Mouse (Mus musculus) forebrain, embryonic 11.5 days (tissue): ENCODE results near the gene Vax2. TPM values are rescaled to one million over a fixed set of nuclear protein-coding genes. Genes with fewer than 3 reads are reported as not detected.
A peak's percentile ranks its signal among the peaks of the same experiment; 100 is the strongest.

Experiments
- ATAC-seq: fragments of 200-750 bp; cut with Nextera tagmentation; replicated peaks from 2 replicates; pipeline ENCODE4 v1.8.0; 2017; ENCODE audit warnings: moderate TSS enrichment; ENCODE audit not compliant: low FRiP score
- DNase-seq: peaks from one replicate; pipeline ENCODE4 v3.0.0-alpha.2; 2017; ENCODE audit warnings: low spot score
- H3K27ac ChIP-seq: fragments of 300-500 bp; sonication (generic); 2 replicates; pipeline ENCODE4 v1.5.1; 2014; ENCODE audit warnings: low read depth, low read length
- H3K27me3 ChIP-seq: fragments of 300-500 bp; sonication (generic); 2 replicates; pipeline ENCODE4 v1.6.1; 2014; ENCODE audit warnings: mild to moderate bottlenecking, low read length, mixed read lengths; ENCODE audit not compliant: control insufficient read depth, insufficient read depth
- H3K36me3 ChIP-seq: fragments of 300-500 bp; sonication (generic); 2 replicates; pipeline ENCODE4 v1.6.1; 2014; ENCODE audit warnings: mild to moderate bottlenecking, low read length, moderate library complexity, mixed read lengths; ENCODE audit not compliant: control insufficient read depth, insufficient read depth
- H3K4me1 ChIP-seq: fragments of 300-500 bp; sonication (generic); replicated peaks from 2 replicates; pipeline ENCODE4 v1.6.1; 2014; ENCODE audit warnings: low read length, mixed read lengths; ENCODE audit not compliant: control insufficient read depth, insufficient read depth
- H3K4me2 ChIP-seq: fragments of 300-500 bp; sonication (generic); 2 replicates; pipeline ENCODE4 v1.6.1; 2014; ENCODE audit warnings: low read depth, mild to moderate bottlenecking, low read length, moderate library complexity, mixed read lengths; ENCODE audit not compliant: severe bottlenecking
- H3K4me3 ChIP-seq: fragments of 300-500 bp; sonication (generic); 2 replicates; pipeline ENCODE4 v1.5.1; 2014; ENCODE audit warnings: low read depth, low read length
- H3K9ac ChIP-seq: fragments of 300-500 bp; sonication (generic); 2 replicates; pipeline ENCODE4 v1.6.1; 2014; ENCODE audit warnings: low read length
- H3K9me3 ChIP-seq: fragments of 300-500 bp; sonication (generic); 2 replicates; pipeline ENCODE4 v1.6.1; 2016; ENCODE audit warnings: low read length, mixed read lengths; ENCODE audit not compliant: control insufficient read depth
- WGBS: fragments of 180-500 bp; shearing (Covaris S2); extraction: QIAGEN DNeasy Blood & Tissue Kit; methylation state at CpG from one replicate; pipeline ENCODE4 v1.1.7; 2014; 5-methylcytosine and 5-hydroxymethylcytosine counted together
- polyA plus RNA-seq: library from polyadenylated mRNA; unstranded; fragments of >200 nt; fragmentation: Nextera tagmentation; extraction: Ambion mirVana; gene quantifications from 2 replicates; pipeline ENCODE4 v1.2.1, GENCODE M21; 2014

The Vax2 gene
- polyA plus RNA-seq, 1 experiment from 2014 or later = 0.60 TPM

- ATAC-seq (no peak), DNase-seq (peak; percentile 66)
- 9% methylated on average over 5 of the region's 5 CpGs for WGBS
Measured at GRCm38 (mm10) chr6:83779026-83779425, 68.0 kb downstream of the Vax2 start.

GRCm38 (mm10) chr6:83786426-83786825 is 75.4 kb downstream of the Vax2 start:
- Histone ChIP-seq H3K9me3 (no peaks in the 10 kb centered on the region), H3K4me2 (no peak overlapping the region), H3K4me1 (0 out of 2 replicates have a peak, but pooled peaks cover 2% of the 10 kb centered on the region), H3K36me3 (no peaks in the 10 kb centered on the region), H3K27me3 (no peaks in the 10 kb centered on the region), H3K4me3 (no peak overlapping the region), H3K27ac (no peak overlapping the region), H3K9ac (no peak overlapping the region)
- 79% methylated on average over 3 of the region's 3 CpGs for WGBS
- ATAC-seq = no peak
- no peak for DNase-seq

More at GRCm38 (mm10) chr6:83779026-83779425, 68.0 kb downstream of the Vax2 start:
- H3K9ac ChIP-seq = no peak overlapping the region
- peaks cover 6% of the 10 kb centered on the region for H3K4me1 ChIP-seq
- no peak overlapping the region for H3K4me3 ChIP-seq
- H3K9me3 ChIP-seq = no peaks in the 10 kb centered on the region
- H3K27me3 ChIP-seq = no peaks in the 10 kb centered on the region
- H3K4me2 ChIP-seq = no peak overlapping the region
- no peaks in the 10 kb centered on the region for H3K36me3 ChIP-seq
- no peak overlapping the region for H3K27ac ChIP-seq

Other genes with a start within 250 kb of the Vax2 start
- gene Dguok, start 204.3 kb upstream of the Vax2 start, polyA plus RNA-seq = 57.9 and 60.6 TPM in 2 replicates
- gene Actg2, start 175.0 kb upstream of the Vax2 start, polyA plus RNA-seq = 2.3 and 3.1 TPM in 2 replicates
- 20.5 and 21.6 TPM in 2 replicates for gene Stambp, start 138.5 kb upstream of the Vax2 start, polyA plus RNA-seq
- gene Clec4f, start 55.1 kb upstream of the Vax2 start, polyA plus RNA-seq = not detected in 2 replicates
- gene Cd207, start 33.4 kb upstream of the Vax2 start, polyA plus RNA-seq = not detected in 2 replicates
- gene Atp6v1b1, start 31.7 kb downstream of the Vax2 start, polyA plus RNA-seq = not detected in 2 replicates
- gene Ankrd53, start 51.4 kb downstream of the Vax2 start, polyA plus RNA-seq = 0.25 TPM in 1 of 2 replicates, not detected in the other
- 61.1 and 68.0 TPM in 2 replicates for gene Tex261, start 64.5 kb downstream of the Vax2 start, polyA plus RNA-seq
- 36.0 and 37.4 TPM in 2 replicates for gene Nagk, start 83.7 kb downstream of the Vax2 start, polyA plus RNA-seq
- 24.8 and 27.5 TPM in 2 replicates for gene Paip2b, start 120.5 kb downstream of the Vax2 start, polyA plus RNA-seq
- 97.5 and 108 TPM in 2 replicates for gene Zfp638, start 155.8 kb downstream of the Vax2 start, polyA plus RNA-seq